Mouse (Mus musculus): ENCODE results near the gene Lpin3. TPM values are rescaled to one million over a fixed set of nuclear protein-coding genes. Genes with fewer than 3 reads are reported as not detected.
A peak's percentile ranks its signal among the peaks of the same experiment; 100 is the strongest.

Gene Lpin3
- polyA plus RNA-seq, 1 experiment = 0.33 TPM

DNA sequence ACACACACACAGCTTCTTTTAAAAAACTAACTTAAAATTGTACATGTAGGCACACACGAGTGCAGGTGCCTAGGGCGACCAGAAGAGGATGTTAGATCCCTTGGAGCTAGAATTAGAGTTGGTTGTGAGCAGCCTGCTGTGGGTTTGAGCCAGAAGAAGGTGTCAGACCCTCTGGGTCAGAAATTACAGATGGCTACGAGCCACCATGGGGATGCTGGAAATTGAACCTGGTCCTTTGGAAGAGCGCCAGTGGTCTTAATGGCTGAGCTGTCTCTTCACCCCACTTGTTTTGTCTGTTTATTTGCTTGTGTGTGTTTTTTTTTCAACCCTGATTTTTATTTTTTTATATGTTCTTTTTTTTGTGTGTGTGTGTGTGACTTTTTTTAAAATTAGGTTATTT, 54.0 kb downstream of the Lpin3 start:
- peak; percentile 45 for DNase-seq (ENCODE audit: low read depth)
- TF ChIP-seq POLR2A (IDR thresholded peaks at IDR 0.05; ENCODE audit: borderline replicate concordance, extremely low read depth, insufficient read depth, insufficient read length, poor library complexity, severe bottlenecking) = no peak
- TF ChIP-seq CTCF (IDR thresholded peaks at IDR 0.05; ENCODE audit: borderline replicate concordance, extremely low read depth, insufficient read depth, insufficient read length) = no peak

DNA sequence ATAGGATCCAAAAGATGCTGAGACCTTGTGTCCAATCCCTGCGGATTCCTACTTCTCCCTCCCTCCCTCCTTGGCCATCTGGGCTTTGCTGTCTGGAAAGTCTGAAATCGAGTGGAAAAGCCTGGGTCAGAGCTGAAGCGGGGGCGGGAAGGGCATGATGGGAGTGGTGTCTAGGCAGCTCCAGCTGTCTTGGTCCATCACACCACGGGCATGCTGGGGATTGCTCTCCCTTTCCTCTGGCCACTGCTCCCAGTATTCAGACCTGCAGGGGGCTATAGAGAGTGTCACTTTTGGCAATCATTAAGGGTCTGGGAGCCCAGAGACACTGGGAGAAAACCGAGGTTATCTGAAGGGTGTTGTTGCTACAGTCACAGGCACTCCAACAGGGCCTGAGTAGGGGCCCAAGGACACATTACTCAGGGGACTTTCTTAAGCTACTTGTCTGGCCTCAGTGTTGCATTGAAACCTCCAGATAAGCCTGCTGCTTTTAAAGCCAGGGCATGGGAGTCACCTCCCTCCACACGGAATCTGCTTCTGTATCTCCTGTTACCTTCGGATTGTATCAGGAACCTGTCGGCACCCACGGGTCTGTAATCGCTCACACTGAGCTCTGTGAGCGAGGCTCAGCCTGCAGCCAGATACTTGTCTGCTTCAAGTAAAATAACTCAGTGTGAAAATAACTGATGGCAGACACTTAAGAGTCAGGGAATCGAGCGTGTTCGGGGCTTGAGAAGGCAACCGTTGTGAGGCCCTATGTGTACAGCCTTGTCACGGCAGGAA, 60.6 kb downstream of the Lpin3 start:
- TF ChIP-seq CTCF (IDR thresholded peaks at IDR 0.05; ENCODE audit: borderline replicate concordance, extremely low read depth, insufficient read depth, insufficient read length) = no peak
- TF ChIP-seq POLR2A (IDR thresholded peaks at IDR 0.05; ENCODE audit: borderline replicate concordance, extremely low read depth, insufficient read depth, insufficient read length, poor library complexity, severe bottlenecking) = no peak
- no peak for DNase-seq (ENCODE audit: low read depth)

DNA sequence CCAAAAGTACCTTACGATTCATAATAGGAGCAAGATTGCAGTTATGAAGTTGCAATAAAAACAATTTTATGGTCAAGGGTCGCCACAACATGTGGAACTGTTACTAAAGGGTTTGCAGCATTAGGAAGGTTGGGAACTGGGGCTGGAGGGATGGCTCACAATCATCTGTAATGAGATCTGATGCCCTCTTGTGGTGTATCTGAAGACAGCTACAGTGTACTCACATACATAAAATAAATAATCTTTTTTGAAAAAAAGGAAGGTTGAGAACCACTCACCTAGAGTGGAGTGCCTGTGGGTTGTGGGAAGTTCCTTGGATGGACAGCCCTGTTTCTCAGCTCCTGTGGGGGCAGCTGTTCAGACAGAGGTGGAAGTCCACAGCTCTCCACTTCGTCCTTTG, 62.0 kb downstream of the Lpin3 start:
- no peak for DNase-seq (ENCODE audit: low read depth)
- TF ChIP-seq POLR2A (IDR thresholded peaks at IDR 0.05; ENCODE audit: borderline replicate concordance, extremely low read depth, insufficient read depth, insufficient read length, poor library complexity, severe bottlenecking) (no peak), CTCF (IDR thresholded peaks at IDR 0.05; ENCODE audit: borderline replicate concordance, extremely low read depth, insufficient read depth, insufficient read length) (peak; percentile 19; the same call in 1 of the 2 replicates)

DNA sequence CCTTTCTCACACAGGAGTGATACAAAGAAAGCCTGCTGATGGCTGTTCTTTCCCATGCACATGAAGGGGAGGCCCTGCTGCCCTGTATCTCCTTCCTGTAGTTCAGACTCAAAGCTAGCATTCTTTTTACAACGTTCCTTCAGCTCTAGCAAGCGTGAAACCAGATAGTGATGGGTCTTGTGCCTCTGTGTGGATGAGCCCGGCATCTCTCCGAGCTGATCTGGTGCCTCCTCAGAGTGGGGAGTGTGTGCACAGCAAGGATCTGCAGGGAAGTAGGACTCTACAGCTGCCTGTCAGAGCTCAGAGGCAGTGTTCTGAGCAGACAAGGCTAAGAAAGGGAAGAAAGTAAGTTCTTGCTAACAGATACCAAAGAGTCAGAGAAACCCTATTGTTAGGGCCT, 71.1 kb downstream of the Lpin3 start:
- DNase-seq (ENCODE audit: low read depth) = no peak
- TF ChIP-seq CTCF (IDR thresholded peaks at IDR 0.05; ENCODE audit: borderline replicate concordance, extremely low read depth, insufficient read depth, insufficient read length) (no peak), POLR2A (IDR thresholded peaks at IDR 0.05; ENCODE audit: borderline replicate concordance, extremely low read depth, insufficient read depth, insufficient read length, poor library complexity, severe bottlenecking) (no peak)

DNA sequence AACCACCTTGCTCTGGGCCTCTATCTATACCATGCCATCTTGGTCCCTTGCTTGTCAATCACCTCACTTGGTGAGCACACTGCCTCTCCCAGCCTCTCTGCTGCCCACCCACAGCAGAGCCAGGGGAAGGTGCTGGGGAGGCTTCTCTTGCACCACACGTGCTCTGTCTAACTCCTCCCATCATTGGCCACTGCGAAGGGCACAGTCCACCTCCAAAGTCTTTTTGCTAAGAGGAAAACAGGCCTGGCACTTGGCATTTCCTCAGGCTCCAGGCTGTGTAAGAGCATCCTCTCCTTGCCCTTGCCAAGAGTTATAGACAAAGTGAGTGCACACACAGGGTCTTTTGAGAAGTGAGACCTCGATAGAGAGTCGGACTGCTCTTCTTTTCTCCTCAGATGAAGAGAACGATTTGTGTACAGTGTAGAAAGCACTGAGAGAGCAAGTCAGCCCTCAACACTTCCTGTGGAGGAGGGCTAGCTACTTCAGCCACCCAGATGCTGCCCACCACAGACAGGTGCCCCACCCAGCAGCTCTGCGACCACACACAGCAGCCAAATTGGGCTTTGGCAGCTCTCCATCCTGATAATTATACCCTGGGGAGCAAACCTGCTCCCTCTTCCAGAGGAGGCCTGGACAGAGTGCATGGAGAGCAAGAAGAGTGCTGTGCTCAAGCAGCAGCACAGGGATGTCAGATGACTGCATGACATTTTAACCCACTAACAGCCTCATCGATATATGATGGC, 72.8 kb downstream of the Lpin3 start:
- TF ChIP-seq CTCF (IDR thresholded peaks at IDR 0.05; ENCODE audit: borderline replicate concordance, extremely low read depth, insufficient read depth, insufficient read length) (no peak), POLR2A (IDR thresholded peaks at IDR 0.05; ENCODE audit: borderline replicate concordance, extremely low read depth, insufficient read depth, insufficient read length, poor library complexity, severe bottlenecking) (no peak)
- DNase-seq (ENCODE audit: low read depth) = peak; percentile 68

DNA sequence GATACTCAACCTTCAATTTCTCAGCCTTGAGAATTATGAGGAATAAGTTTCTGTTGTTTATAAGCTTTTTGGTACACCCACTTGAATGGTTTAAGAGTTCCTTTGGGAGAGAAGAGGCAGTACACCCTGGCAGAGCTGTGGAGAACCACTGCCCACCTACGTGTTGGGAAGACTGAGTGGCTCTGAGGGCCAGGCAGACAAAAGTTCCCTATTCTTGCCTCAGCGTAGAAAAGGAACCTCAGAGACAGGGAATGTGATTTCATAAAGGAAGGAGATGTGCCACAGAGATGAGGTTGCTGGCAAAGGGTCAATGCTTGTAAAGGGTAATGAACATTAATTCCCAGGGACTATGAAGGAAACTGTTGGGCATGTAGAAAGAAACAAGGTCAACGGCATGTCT, 74.1 kb downstream of the Lpin3 start:
- no peak for TF ChIP-seq CTCF (IDR thresholded peaks at IDR 0.05; ENCODE audit: borderline replicate concordance, extremely low read depth, insufficient read depth, insufficient read length)
- TF ChIP-seq POLR2A (IDR thresholded peaks at IDR 0.05; ENCODE audit: borderline replicate concordance, extremely low read depth, insufficient read depth, insufficient read length, poor library complexity, severe bottlenecking) = no peak
- DNase-seq (ENCODE audit: low read depth) = no peak

DNA sequence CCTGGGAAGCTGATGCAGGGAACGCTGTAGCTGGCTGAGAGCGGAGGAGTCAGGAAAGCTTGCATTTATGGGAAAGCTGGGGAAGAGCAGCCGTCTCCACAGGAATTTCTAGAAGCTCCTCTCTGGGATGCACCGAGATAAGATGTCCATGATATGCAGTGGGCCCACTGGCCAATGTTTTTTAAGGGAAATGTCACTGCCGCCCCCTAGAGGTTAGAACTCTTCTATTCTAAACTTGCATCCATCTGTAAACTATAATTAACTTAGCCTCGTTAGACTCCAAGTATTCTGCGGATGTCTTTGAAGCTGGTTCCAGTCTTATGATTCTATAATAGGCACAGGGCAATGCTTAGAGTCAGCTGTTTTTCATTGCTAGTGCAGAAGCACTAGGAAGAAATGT, 74.9 kb downstream of the Lpin3 start:
- peak; percentile 31 for DNase-seq (ENCODE audit: low read depth)
- TF ChIP-seq POLR2A (IDR thresholded peaks at IDR 0.05; ENCODE audit: borderline replicate concordance, extremely low read depth, insufficient read depth, insufficient read length, poor library complexity, severe bottlenecking) = no peak
- TF ChIP-seq CTCF (IDR thresholded peaks at IDR 0.05; ENCODE audit: borderline replicate concordance, extremely low read depth, insufficient read depth, insufficient read length) = no peak

Other genes with a start within 250 kb of the Lpin3 start
- gene Top1, start 234.8 kb upstream of the Lpin3 start, polyA plus RNA-seq (2012; rRNA removed) = 42.7 and 63.9 TPM in 2 replicates
- 158 and 159 TPM in 2 replicates for gene Plcg1, start 149.4 kb upstream of the Lpin3 start, polyA plus RNA-seq (2012; rRNA removed)
- gene Zhx3, start 7.7 kb upstream of the Lpin3 start, polyA plus RNA-seq (2012; rRNA removed) = 6.5 and 14.5 TPM in 2 replicates
- gene Emilin3, start 31.7 kb downstream of the Lpin3 start, polyA plus RNA-seq (2012; rRNA removed) = 3.9 and 5.0 TPM in 2 replicates
- 34.5 and 41.5 TPM in 2 replicates for gene Chd6, start 228.4 kb downstream of the Lpin3 start, polyA plus RNA-seq (2012; rRNA removed)

All from brain, embryonic 14.5 days (tissue).